ENCODE assay signal across 9 mouse cellular contexts in genomic region chr9:40116645-40117286, GRCm38 (mm10). TPM values are rescaled to one million over a fixed set of nuclear protein-coding genes. Genes with fewer than 3 reads are reported as not detected.
DNase-seq lines count a peak whose midpoint lies in the region; ATAC-seq lines count a peak whose summit lies in the region.
"Had no signal": no experiment of that assay in that cellular context is flagged by ENCODE, and none has a peak within 500 bp of the region (broad histone marks: within the 10 kb centered on the region; RNA-seq: fewer than 3 reads in every experiment).

No protein-coding gene starts in this region.

- no peaks in the 10 kb centered on the region for H3K27me3 ChIP-seq in limb, embryonic 13.5 days
- no peaks in the 10 kb centered on the region for H3K27me3 ChIP-seq in limb, embryonic 10.5 days (ENCODE audit: low read depth, poor library complexity, severe bottlenecking)
- no peaks in the 10 kb centered on the region for H3K27me3 ChIP-seq in midbrain, embryonic 16.5 days (ENCODE audit: control insufficient read depth, insufficient read depth, low read depth, low read length)
- H3K27me3 ChIP-seq: hindbrain, embryonic 15.5 days had no signal

- no peak for DNase-seq in limb, embryonic 10.5 days (ENCODE audit: low spot score)
- DNase-seq in frontal cortex, postnatal 36 days (ENCODE audit: low spot score in 2 of 2): peak; percentile 18 to 47
- peak; percentile 13 for DNase-seq in kidney, adult 9 months
- no peak for DNase-seq in thymus, postnatal 36 days

- no peaks in the 10 kb centered on the region for H3K4me1 ChIP-seq in limb, embryonic 13.5 days
- H3K4me1 ChIP-seq in limb, embryonic 10.5 days: 0 out of 2 replicates have a peak, but pooled peaks cover 3% of the 10 kb centered on the region
- H3K4me1 ChIP-seq in midbrain, embryonic 16.5 days (ENCODE audit: control insufficient read depth, insufficient read depth, low read length): no peaks in the 10 kb centered on the region
- H3K4me1 ChIP-seq: hindbrain, embryonic 15.5 days had no signal

- no peaks in the 10 kb centered on the region for H3K79me2 ChIP-seq in macrophage (ENCODE audit: inconsistent target)

- H3K9me3 ChIP-seq in limb, embryonic 13.5 days: no peaks in the 10 kb centered on the region
- H3K9me3 ChIP-seq in limb, embryonic 10.5 days (replicated peaks): no peaks in the 10 kb centered on the region
- H3K9me3 ChIP-seq in midbrain, embryonic 16.5 days (replicated peaks; ENCODE audit: control insufficient read depth, low read length, poor library complexity, severe bottlenecking): no peaks in the 10 kb centered on the region
- H3K9me3 ChIP-seq: hindbrain, embryonic 15.5 days had no signal

- H3K4me3 ChIP-seq in limb, embryonic 13.5 days: no peak overlapping the region
- no peak overlapping the region for H3K4me3 ChIP-seq in limb, embryonic 10.5 days
- no peak overlapping the region for H3K4me3 ChIP-seq in macrophage (ENCODE audit: inconsistent target)
- H3K4me3 ChIP-seq in midbrain, embryonic 16.5 days (ENCODE audit: low read depth, low read length): no peak overlapping the region
- H3K4me3 ChIP-seq: hindbrain, embryonic 15.5 days had no signal

- 59% methylated on average over 10 of the region's 10 CpGs for WGBS in limb, embryonic 13.5 days
- WGBS in limb, embryonic 10.5 days: 73% methylated on average over 10 of the region's 10 CpGs
- 11% methylated on average over 10 of the region's 10 CpGs for WGBS in macrophage (ENCODE audit: missing documents)
- WGBS in midbrain, embryonic 16.5 days: 76% methylated on average over 10 of the region's 10 CpGs

- H3K36me3 ChIP-seq in limb, embryonic 13.5 days: no peaks in the 10 kb centered on the region
- H3K36me3 ChIP-seq in limb, embryonic 10.5 days: no peaks in the 10 kb centered on the region
- H3K36me3 ChIP-seq in macrophage (ENCODE audit: inconsistent target): no peaks in the 10 kb centered on the region
- no peaks in the 10 kb centered on the region for H3K36me3 ChIP-seq in midbrain, embryonic 16.5 days (ENCODE audit: control insufficient read depth, insufficient read depth, low read length)
- H3K36me3 ChIP-seq: hindbrain, embryonic 15.5 days had no signal

- ATAC-seq in limb, embryonic 13.5 days (ENCODE audit: low FRiP score, low read depth): peak; percentile 82
- no peak for ATAC-seq in erythroid progenitor cell, adult 5-6 weeks (replicated peaks; ENCODE audit: low FRiP score, poor library complexity, severe bottlenecking)
- no peak for ATAC-seq in midbrain, embryonic 16.5 days

- no peak overlapping the region for H3K4me2 ChIP-seq in limb, embryonic 13.5 days (replicated peaks)
- H3K4me2 ChIP-seq in midbrain, embryonic 16.5 days (ENCODE audit: low read length): no peak overlapping the region
- H3K4me2 ChIP-seq: hindbrain, embryonic 15.5 days had no signal

- no peak overlapping the region for H3K9ac ChIP-seq in limb, embryonic 13.5 days
- no peak overlapping the region for H3K9ac ChIP-seq in midbrain, embryonic 16.5 days (ENCODE audit: low read depth, low read length)
- H3K9ac ChIP-seq: hindbrain, embryonic 15.5 days had no signal

- H3K27ac ChIP-seq in limb, embryonic 13.5 days: no peak overlapping the region; the same call in 1 of the 2 replicates
- H3K27ac ChIP-seq in limb, embryonic 10.5 days: no peak overlapping the region
- peak overlapping the region; percentile 55 for H3K27ac ChIP-seq in macrophage
- H3K27ac ChIP-seq in midbrain, embryonic 16.5 days (ENCODE audit: low read length): no peak overlapping the region
- H3K27ac ChIP-seq: hindbrain, embryonic 15.5 days had no signal

RNA-seq across cellular contexts. Expression of gene Olfr984, which starts 2.8 kb away (rescaled TPM):
- not detected in 2 replicates for polyA plus RNA-seq in limb, embryonic 13.5 days (2015; fragmentation: Nextera tagmentation; extraction: Ambion mirVana)
- polyA plus RNA-seq in limb, embryonic 10.5 days (2016; fragmentation: Nextera tagmentation; extraction: Ambion mirVana): not detected in 2 replicates
- total RNA-seq in macrophage (2018; cell fraction: chromatin; rRNA removed): under 1 TPM in 3 of 26 experiments, not detected in 23; 0.19 to 0.22 (median 0.20) TPM
- total RNA-seq in macrophage (2018; cell fraction: cytosol; rRNA removed): not detected
- total RNA-seq in macrophage (2018; cell fraction: nucleus; rRNA removed): under 1 TPM in 2 of 26 experiments, not detected in 24; 0.10 to 0.11 TPM
- not detected in 3 replicates for polyA plus RNA-seq in macrophage (2018)
- total RNA-seq in erythroid progenitor cell, adult 5-6 weeks (2015; ENCODE audit: low replicate concordance): not detected in 2 replicates
- total RNA-seq in erythroid progenitor cell, adult 5-6 weeks (2017; ENCODE audit: low replicate concordance): not detected in 2 replicates
- not detected in 2 replicates for polyA plus RNA-seq in midbrain, embryonic 16.5 days (2015; fragmentation: Nextera tagmentation; extraction: Ambion mirVana)
- polyA plus RNA-seq: hindbrain, embryonic 15.5 days had no signal

RNA-seq across cellular contexts. Expression of gene Olfr985, which starts 13.2 kb away (rescaled TPM):
- polyA plus RNA-seq in limb, embryonic 13.5 days (2015; fragmentation: Nextera tagmentation; extraction: Ambion mirVana): not detected in 2 replicates
- not detected in 2 replicates for polyA plus RNA-seq in limb, embryonic 10.5 days (2016; fragmentation: Nextera tagmentation; extraction: Ambion mirVana)
- not detected for total RNA-seq in macrophage (2018; cell fraction: chromatin; rRNA removed)
- not detected for total RNA-seq in macrophage (2018; cell fraction: cytosol; rRNA removed)
- total RNA-seq in macrophage (2018; cell fraction: nucleus; rRNA removed): not detected
- polyA plus RNA-seq in macrophage (2018): not detected in 3 replicates
- total RNA-seq in erythroid progenitor cell, adult 5-6 weeks (2015; ENCODE audit: low replicate concordance): not detected in 2 replicates
- total RNA-seq in erythroid progenitor cell, adult 5-6 weeks (2017; ENCODE audit: low replicate concordance): not detected in 2 replicates
- polyA plus RNA-seq in midbrain, embryonic 16.5 days (2015; fragmentation: Nextera tagmentation; extraction: Ambion mirVana): not detected in 2 replicates
- polyA plus RNA-seq: hindbrain, embryonic 15.5 days had no signal

RNA-seq across cellular contexts. Expression of gene Olfr983, which starts 23.4 kb away (rescaled TPM):
- not detected in 2 replicates for polyA plus RNA-seq in limb, embryonic 13.5 days (2015; fragmentation: Nextera tagmentation; extraction: Ambion mirVana)
- polyA plus RNA-seq in limb, embryonic 10.5 days (2016; fragmentation: Nextera tagmentation; extraction: Ambion mirVana): not detected in 2 replicates
- total RNA-seq in macrophage (2018; cell fraction: chromatin; rRNA removed): not detected
- total RNA-seq in macrophage (2018; cell fraction: cytosol; rRNA removed): not detected
- not detected for total RNA-seq in macrophage (2018; cell fraction: nucleus; rRNA removed)
- polyA plus RNA-seq in macrophage (2018): not detected in 3 replicates
- not detected in 2 replicates for total RNA-seq in erythroid progenitor cell, adult 5-6 weeks (2015; ENCODE audit: low replicate concordance)
- total RNA-seq in erythroid progenitor cell, adult 5-6 weeks (2017; ENCODE audit: low replicate concordance): not detected in 2 replicates
- polyA plus RNA-seq in midbrain, embryonic 16.5 days (2015; fragmentation: Nextera tagmentation; extraction: Ambion mirVana): not detected in 2 replicates
- polyA plus RNA-seq: hindbrain, embryonic 15.5 days had no signal

RNA-seq across cellular contexts. Expression of gene Tmem225, which starts 31.2 kb away (rescaled TPM):
- polyA plus RNA-seq in limb, embryonic 13.5 days (2015; fragmentation: Nextera tagmentation; extraction: Ambion mirVana): not detected in 2 replicates
- not detected in 2 replicates for polyA plus RNA-seq in limb, embryonic 10.5 days (2016; fragmentation: Nextera tagmentation; extraction: Ambion mirVana)
- not detected for total RNA-seq in macrophage (2018; cell fraction: chromatin; rRNA removed)
- total RNA-seq in macrophage (2018; cell fraction: cytosol; rRNA removed): not detected
- total RNA-seq in macrophage (2018; cell fraction: nucleus; rRNA removed): not detected
- polyA plus RNA-seq in macrophage (2018): not detected in 3 replicates
- not detected in 2 replicates for total RNA-seq in erythroid progenitor cell, adult 5-6 weeks (2015; ENCODE audit: low replicate concordance)
- total RNA-seq in erythroid progenitor cell, adult 5-6 weeks (2017; ENCODE audit: low replicate concordance): not detected in 2 replicates
- polyA plus RNA-seq in midbrain, embryonic 16.5 days (2015; fragmentation: Nextera tagmentation; extraction: Ambion mirVana): not detected in 2 replicates
- polyA plus RNA-seq: hindbrain, embryonic 15.5 days had no signal

RNA-seq across cellular contexts. Expression of gene Olfr982, which starts 43.1 kb away (rescaled TPM):
- not detected in 2 replicates for polyA plus RNA-seq in limb, embryonic 13.5 days (2015; fragmentation: Nextera tagmentation; extraction: Ambion mirVana)
- not detected in 2 replicates for polyA plus RNA-seq in limb, embryonic 10.5 days (2016; fragmentation: Nextera tagmentation; extraction: Ambion mirVana)
- total RNA-seq in macrophage (2018; cell fraction: chromatin; rRNA removed): not detected
- not detected for total RNA-seq in macrophage (2018; cell fraction: cytosol; rRNA removed)
- total RNA-seq in macrophage (2018; cell fraction: nucleus; rRNA removed): not detected
- polyA plus RNA-seq in macrophage (2018): not detected in 3 replicates
- total RNA-seq in erythroid progenitor cell, adult 5-6 weeks (2015; ENCODE audit: low replicate concordance): not detected in 2 replicates
- not detected in 2 replicates for total RNA-seq in erythroid progenitor cell, adult 5-6 weeks (2017; ENCODE audit: low replicate concordance)
- not detected in 2 replicates for polyA plus RNA-seq in midbrain, embryonic 16.5 days (2015; fragmentation: Nextera tagmentation; extraction: Ambion mirVana)
- polyA plus RNA-seq: hindbrain, embryonic 15.5 days had no signal

Comparison
In these comparisons a context has a peak if more than half of its experiments do, and no peak if none do; other contexts are left out.
1. DNase-seq: peak in frontal cortex, postnatal 36 days (2 of 2) and kidney, adult 9 months (single experiment); none in limb, embryonic 10.5 days (single experiment) and thymus, postnatal 36 days (0 of 2).